Mouse (Mus musculus): ENCODE results near the gene Zdhhc12. TPM values are rescaled to one million over a fixed set of nuclear protein-coding genes. Genes with fewer than 3 reads are reported as not detected.
"Not testable (repeated sequence)": the region's sequence is repeated elsewhere in the genome, so short reads cannot be mapped to it uniquely, and the experiment has no call there.

Gene Zdhhc12
- polyA plus RNA-seq (2014; fragmentation: Nextera tagmentation; extraction: Ambion mirVana), result 28.0 and 30.6 TPM in 2 replicates

DNA sequence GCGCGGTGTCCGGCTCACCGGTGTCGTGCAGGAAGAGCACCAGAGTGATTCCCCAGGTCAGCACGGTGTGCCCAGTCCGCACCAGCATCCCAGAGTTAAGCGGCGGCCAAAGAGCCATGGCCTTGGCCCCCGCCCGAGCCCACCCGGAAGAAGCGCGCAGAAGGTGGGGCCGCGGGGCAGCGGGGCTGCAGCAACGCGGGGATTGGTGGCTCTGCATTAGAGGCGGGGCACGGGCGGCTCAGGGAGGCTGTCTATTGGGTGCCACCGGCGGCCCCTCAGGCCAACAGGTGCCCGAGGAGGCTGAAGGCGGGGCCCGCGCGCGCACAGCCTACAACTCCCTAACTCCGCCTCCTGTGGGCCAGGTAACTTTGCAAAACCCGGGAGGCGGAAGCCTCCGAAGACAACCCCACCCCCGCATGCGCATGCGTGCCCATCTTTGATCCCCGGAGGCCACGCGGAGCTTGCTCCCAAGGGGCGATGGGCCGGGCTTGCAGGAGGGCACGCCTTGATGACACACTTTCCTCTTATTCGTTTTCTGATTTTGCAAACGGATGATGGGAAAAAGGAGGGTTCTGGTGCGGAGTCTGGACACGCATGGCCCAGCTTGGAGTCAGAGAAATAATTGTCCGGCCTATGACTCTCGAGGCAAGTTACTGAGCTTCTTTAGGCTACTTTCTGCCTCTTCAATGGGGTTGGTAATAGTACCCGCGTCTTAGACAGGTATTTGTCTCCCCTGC lies at the start of gene Zdhhc12:
Gene Zdhhc12, minus strand, starts transcription at position 178 of the 737 bp plus-strand sequence.
- no peaks in the 10 kb centered on the region for H3K36me3 ChIP-seq (ENCODE audit: control insufficient read depth, insufficient read depth, low read length)
- peak within 1 kb of the TSS; percentile 64 for H3K9ac ChIP-seq (ENCODE audit: low read length)
- WGBS, result under 1% methylated on average over 37 of the region's 51 CpGs
- H3K4me2 ChIP-seq, result peak within 1 kb of the TSS; percentile 67
- no peaks in the 10 kb centered on the region for H3K9me3 ChIP-seq (ENCODE audit: control insufficient read depth, low read length)
- ATAC-seq (ENCODE audit: low FRiP score) (peak; percentile 96), DNase-seq (ENCODE audit: low spot score, missing footprints) (peak; percentile 97)
- H3K27ac ChIP-seq (ENCODE audit: low read depth, low read length), result no peak within 1 kb of the TSS
- H3K4me1 ChIP-seq (ENCODE audit: control insufficient read depth, insufficient read depth, low read length), result peaks cover 9% of the 10 kb centered on the region
- no peaks in the 10 kb centered on the region for H3K27me3 ChIP-seq (ENCODE audit: control insufficient read depth, insufficient read depth, low read length)
- H3K4me3 ChIP-seq (ENCODE audit: low read depth, low read length), result peak within 1 kb of the TSS; percentile 61

DNA sequence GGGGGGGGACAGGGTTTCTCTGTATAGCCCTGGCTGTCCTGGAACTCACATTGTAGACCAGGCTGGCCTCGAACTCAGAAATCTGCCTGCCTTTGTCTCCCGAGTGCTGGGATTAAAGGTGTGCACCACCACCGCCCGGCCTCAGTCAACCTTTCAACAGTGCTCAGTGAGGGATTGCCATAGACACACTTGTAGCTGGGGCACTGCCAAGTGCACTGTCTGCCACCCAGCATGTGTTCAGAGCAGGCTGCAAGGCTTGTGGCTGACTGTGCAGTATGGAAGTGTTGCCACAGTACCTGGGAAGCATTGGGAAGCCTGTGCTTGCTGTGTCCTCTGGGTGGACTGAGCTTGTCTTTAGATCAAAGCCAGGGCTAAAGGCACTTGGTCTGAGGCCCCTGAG lies 46.6 kb upstream of the Zdhhc12 start:
- not testable (repeated sequence) for H3K9ac ChIP-seq (ENCODE audit: low read length); ATAC-seq (ENCODE audit: low FRiP score); H3K9me3 ChIP-seq (ENCODE audit: control insufficient read depth, low read length); H3K4me1 ChIP-seq (ENCODE audit: control insufficient read depth, insufficient read depth, low read length); H3K27ac ChIP-seq (ENCODE audit: low read depth, low read length); H3K4me2 ChIP-seq; H3K4me3 ChIP-seq (ENCODE audit: low read depth, low read length); H3K27me3 ChIP-seq (ENCODE audit: control insufficient read depth, insufficient read depth, low read length)
- H3K36me3 ChIP-seq (ENCODE audit: control insufficient read depth, insufficient read depth, low read length), result peaks cover 12% of the 10 kb centered on the region; the same call in 1 of the 2 replicates
- DNase-seq (ENCODE audit: low spot score, missing footprints), result peak; percentile 54
- 88% methylated on average over 4 of the region's 4 CpGs for WGBS

DNA sequence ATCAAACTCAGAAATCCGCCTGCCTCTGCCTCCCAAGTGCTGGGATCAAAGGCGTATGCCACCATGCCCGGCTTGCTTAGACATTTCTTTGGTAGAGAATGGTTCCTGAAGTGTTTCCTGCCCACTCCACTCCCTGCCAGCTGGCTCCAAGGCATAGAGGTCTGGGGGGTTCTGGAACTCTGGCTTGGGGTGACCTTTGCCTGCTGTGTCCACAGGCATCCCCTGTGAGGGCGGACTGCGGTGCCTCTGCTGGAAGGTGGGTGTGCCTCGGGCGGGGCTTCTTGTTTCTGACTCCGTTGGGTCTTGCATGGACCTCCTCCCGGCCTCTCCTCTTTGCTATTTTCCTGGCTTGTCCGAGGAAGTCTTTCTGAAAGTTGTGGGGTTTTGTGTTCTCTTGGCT lies 43.0 kb upstream of the Zdhhc12 start:
- no peak for ATAC-seq (ENCODE audit: low FRiP score)
- no peak overlapping the region for H3K4me2 ChIP-seq
- no peak overlapping the region for H3K9ac ChIP-seq (ENCODE audit: low read length)
- H3K27ac ChIP-seq (ENCODE audit: low read depth, low read length), result no peak overlapping the region
- no peaks in the 10 kb centered on the region for H3K9me3 ChIP-seq (ENCODE audit: control insufficient read depth, low read length)
- no peaks in the 10 kb centered on the region for H3K27me3 ChIP-seq (ENCODE audit: control insufficient read depth, insufficient read depth, low read length)
- WGBS, result 89% methylated on average over 10 of the region's 10 CpGs
- DNase-seq (ENCODE audit: low spot score, missing footprints), result no peak
- no peaks in the 10 kb centered on the region for H3K36me3 ChIP-seq (ENCODE audit: control insufficient read depth, insufficient read depth, low read length)
- peaks cover 11% of the 10 kb centered on the region for H3K4me1 ChIP-seq (ENCODE audit: control insufficient read depth, insufficient read depth, low read length)
- no peak overlapping the region for H3K4me3 ChIP-seq (ENCODE audit: low read depth, low read length)

DNA sequence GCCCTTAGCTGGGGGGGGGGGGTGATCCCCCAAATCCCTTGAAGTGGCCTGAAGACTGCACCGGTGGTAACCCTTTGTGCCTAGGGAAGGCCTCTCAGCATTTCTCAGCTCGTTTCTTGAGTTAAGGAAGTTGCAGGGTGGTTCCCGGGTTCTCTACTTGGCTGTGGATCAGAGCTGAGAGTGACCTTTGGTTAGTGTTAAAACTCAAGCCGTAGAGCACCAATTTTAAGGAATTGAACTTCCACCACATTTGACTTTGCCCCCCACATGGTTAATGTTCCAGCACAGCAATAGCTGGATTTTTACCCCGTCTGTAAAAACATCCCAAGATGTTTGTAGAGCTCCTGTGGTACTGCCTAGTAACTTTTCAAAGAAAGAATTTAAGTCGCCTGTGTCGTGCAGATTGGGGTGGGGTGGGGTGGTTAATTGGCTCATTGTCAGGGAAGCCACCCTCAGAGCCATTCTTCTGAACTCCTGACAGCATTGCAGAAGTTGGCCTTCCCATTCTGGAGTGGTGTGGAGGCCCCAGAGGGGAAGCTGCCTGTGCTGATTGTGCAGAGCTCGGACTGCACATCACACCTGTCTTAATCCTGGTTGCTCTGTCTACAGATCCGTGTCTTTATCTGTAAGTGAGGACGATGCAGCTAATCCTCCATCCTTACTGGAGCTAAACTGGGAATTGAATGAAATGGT lies 41.6 kb upstream of the Zdhhc12 start:
- H3K9ac ChIP-seq (ENCODE audit: low read length), result peak overlapping the region; percentile 80; the same call in 1 of the 2 replicates
- 62% methylated on average over 10 of the region's 10 CpGs for WGBS
- no peak overlapping the region for H3K27ac ChIP-seq (ENCODE audit: low read depth, low read length)
- no peak for DNase-seq (ENCODE audit: low spot score, missing footprints)
- H3K9me3 ChIP-seq (ENCODE audit: control insufficient read depth, low read length), result no peaks in the 10 kb centered on the region
- ATAC-seq (ENCODE audit: low FRiP score), result no peak
- H3K36me3 ChIP-seq (ENCODE audit: control insufficient read depth, insufficient read depth, low read length), result no peaks in the 10 kb centered on the region
- peak overlapping the region; percentile 81 for H3K4me3 ChIP-seq (ENCODE audit: low read depth, low read length)
- H3K4me1 ChIP-seq (ENCODE audit: control insufficient read depth, insufficient read depth, low read length), result peaks cover 11% of the 10 kb centered on the region
- H3K27me3 ChIP-seq (ENCODE audit: control insufficient read depth, insufficient read depth, low read length), result no peaks in the 10 kb centered on the region
- H3K4me2 ChIP-seq, result peak overlapping the region; percentile 73

DNA sequence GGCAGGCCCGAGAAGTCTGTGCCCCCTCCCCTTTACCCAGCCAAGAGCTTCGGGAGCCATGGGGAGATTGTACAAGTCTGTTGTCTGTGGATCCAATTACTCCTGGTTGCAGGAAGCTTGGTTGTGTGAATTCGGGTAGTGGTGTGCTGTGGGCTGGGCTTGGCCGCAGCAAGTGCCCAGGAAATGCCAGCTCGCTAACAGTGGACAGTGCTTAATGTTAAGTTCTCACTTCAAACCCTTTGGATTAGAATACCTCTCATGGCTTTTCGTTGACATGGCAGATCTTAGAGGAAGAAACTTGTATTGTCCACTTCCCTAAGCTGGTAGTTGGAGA lies 40.9 kb upstream of the Zdhhc12 start:
- DNase-seq (ENCODE audit: low spot score, missing footprints), result no peak
- WGBS, result 40% methylated on average over 6 of the region's 6 CpGs
- Histone ChIP-seq H3K9me3 (ENCODE audit: control insufficient read depth, low read length) (no peaks in the 10 kb centered on the region), H3K4me2 (peak overlapping the region; percentile 73), H3K27ac (ENCODE audit: low read depth, low read length) (no peak overlapping the region; the same call in 1 of the 2 replicates), H3K36me3 (ENCODE audit: control insufficient read depth, insufficient read depth, low read length) (no peaks in the 10 kb centered on the region), H3K27me3 (ENCODE audit: control insufficient read depth, insufficient read depth, low read length) (no peaks in the 10 kb centered on the region), H3K4me3 (ENCODE audit: low read depth, low read length) (peak overlapping the region; percentile 81), H3K9ac (ENCODE audit: low read length) (peak overlapping the region; percentile 80), H3K4me1 (ENCODE audit: control insufficient read depth, insufficient read depth, low read length) (peaks cover 11% of the 10 kb centered on the region)
- no peak for ATAC-seq (ENCODE audit: low FRiP score)

DNA sequence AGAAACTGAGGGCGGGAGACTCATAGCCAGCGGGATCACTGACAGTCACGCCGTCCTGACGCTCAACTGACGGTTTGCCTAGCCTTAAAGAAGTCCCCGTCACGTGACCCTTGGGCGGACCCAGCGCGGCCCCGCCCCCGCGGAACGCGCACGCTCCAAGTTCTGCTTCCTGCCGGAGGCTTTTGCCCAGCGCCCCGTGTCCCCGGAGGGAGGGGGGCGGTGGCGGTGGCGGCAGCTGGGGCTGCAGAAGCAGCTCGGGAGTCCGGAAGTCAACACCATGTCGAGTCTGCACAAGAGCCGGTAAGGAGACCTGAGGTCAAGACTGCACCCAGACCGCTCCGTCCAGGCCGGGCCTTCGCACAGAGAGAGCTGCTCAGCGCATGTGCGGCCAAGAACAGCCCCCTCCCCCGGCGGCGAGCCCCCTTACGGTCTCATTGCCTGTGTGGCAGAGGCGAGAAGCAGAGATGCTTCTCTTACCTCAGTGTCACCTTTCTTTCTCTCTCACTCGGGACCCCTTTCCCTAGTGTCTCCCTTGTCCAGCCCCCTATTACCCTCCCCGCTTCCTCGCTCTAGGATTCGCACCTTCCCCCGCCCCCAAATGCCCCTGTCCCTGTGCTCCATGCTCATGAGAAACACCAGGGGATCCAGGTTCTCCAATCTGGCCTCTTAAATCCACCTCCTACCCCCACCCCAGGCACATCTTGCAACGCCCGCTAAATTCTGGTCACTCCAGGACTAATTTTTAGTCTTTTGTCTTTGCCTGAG lies 40.3 kb upstream of the Zdhhc12 start, which contains the start of gene Tbc1d13:
Gene Tbc1d13, plus strand, starts transcription at position 134 of the 765 bp plus-strand sequence.
- ATAC-seq (ENCODE audit: low FRiP score) (peak; percentile 94), DNase-seq (ENCODE audit: low spot score, missing footprints) (peak; percentile 100)
- Histone ChIP-seq H3K4me3 (ENCODE audit: low read depth, low read length) (peak within 1 kb of the TSS; percentile 81), H3K27me3 (ENCODE audit: control insufficient read depth, insufficient read depth, low read length) (no peaks in the 10 kb centered on the region), H3K4me2 (peak within 1 kb of the TSS; percentile 73), H3K27ac (ENCODE audit: low read depth, low read length) (peak within 1 kb of the TSS; percentile 54; the same call in 1 of the 2 replicates), H3K9me3 (ENCODE audit: control insufficient read depth, low read length) (no peaks in the 10 kb centered on the region), H3K9ac (ENCODE audit: low read length) (peak within 1 kb of the TSS; percentile 80), H3K36me3 (ENCODE audit: control insufficient read depth, insufficient read depth, low read length) (no peaks in the 10 kb centered on the region), H3K4me1 (ENCODE audit: control insufficient read depth, insufficient read depth, low read length) (peaks cover 11% of the 10 kb centered on the region)
- WGBS, result under 1% methylated on average over 46 of the region's 46 CpGs

DNA sequence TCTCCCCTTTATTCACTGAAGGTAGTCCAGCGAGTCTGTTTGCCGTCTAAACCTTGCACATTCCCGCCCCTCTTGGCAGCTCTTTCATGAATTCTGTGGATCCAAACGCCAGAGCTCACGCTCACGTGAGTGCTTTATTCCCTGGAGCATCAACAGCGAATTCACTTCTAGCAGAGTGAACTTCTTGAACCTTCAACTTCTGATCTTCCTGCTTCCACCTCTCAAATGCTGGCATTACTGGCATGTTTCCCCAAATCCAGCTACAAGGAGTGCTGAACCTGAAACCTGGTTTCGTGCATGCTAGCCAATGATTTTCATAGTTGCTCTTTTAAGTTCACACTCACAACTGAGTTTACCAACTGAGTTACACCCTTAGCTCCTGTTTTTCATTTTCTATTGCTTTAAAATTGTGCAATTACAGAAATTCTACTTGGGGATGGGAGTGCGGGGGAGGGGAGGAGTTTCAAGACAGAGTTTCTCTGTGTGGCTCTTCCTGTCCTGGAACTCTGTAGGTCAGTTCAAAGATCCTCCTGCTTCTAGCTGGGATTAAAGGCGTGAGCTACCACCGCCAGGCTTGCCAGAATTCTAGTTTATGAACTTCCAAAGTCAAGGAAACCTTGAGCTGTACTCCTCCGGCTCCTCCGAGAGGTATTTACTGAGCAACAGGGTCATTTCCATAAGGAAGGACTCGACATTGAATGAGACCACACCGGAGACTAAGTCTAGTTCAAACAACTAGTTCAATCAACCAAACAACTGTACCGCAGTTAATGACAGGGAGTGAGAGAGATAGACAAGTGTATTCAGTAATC lies 39.6 kb upstream of the Zdhhc12 start:
- Histone ChIP-seq H3K9ac (ENCODE audit: low read length) (peak overlapping the region; percentile 80), H3K4me3 (ENCODE audit: low read depth, low read length) (peak overlapping the region; percentile 81), H3K4me2 (peak overlapping the region; percentile 73), H3K4me1 (ENCODE audit: control insufficient read depth, insufficient read depth, low read length) (peaks cover 11% of the 10 kb centered on the region), H3K27ac (ENCODE audit: low read depth, low read length) (0 out of 2 replicates have a peak overlapping the region, but pooled peaks have one; percentile 16), H3K9me3 (ENCODE audit: control insufficient read depth, low read length) (no peaks in the 10 kb centered on the region), H3K27me3 (ENCODE audit: control insufficient read depth, insufficient read depth, low read length) (no peaks in the 10 kb centered on the region), H3K36me3 (ENCODE audit: control insufficient read depth, insufficient read depth, low read length) (no peaks in the 10 kb centered on the region)
- ATAC-seq (ENCODE audit: low FRiP score), result no peak; the same call in 1 of the 2 replicates
- 24% methylated on average over 16 of the region's 16 CpGs for WGBS
- DNase-seq (ENCODE audit: low spot score, missing footprints), result no peak

DNA sequence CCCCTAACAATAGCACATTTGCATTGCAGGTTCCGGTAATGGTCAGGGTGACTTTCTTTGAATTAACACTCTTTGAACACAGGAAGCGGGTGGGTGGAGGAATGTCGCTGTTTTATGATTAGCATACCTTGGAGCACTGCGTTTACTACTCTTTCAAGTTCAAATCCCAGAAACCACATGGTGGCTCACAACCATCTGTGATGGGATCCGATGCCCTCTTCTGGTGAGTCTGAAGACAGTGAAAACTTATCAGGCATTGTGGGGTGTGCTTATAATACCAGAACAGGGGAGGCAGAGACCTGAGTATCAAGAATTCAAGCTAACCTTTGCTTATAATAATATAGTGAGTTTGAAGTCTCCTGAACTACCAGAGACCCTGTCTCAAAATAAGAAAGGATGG lies 37.8 kb upstream of the Zdhhc12 start:
- not testable (repeated sequence) for H3K36me3 ChIP-seq (ENCODE audit: control insufficient read depth, insufficient read depth, low read length); H3K4me2 ChIP-seq; H3K27me3 ChIP-seq (ENCODE audit: control insufficient read depth, insufficient read depth, low read length); ATAC-seq (ENCODE audit: low FRiP score); DNase-seq (ENCODE audit: low spot score, missing footprints); H3K4me3 ChIP-seq (ENCODE audit: low read depth, low read length); H3K27ac ChIP-seq (ENCODE audit: low read depth, low read length); H3K9ac ChIP-seq (ENCODE audit: low read length); H3K9me3 ChIP-seq (ENCODE audit: control insufficient read depth, low read length)
- H3K4me1 ChIP-seq (ENCODE audit: control insufficient read depth, insufficient read depth, low read length), result peaks cover 11% of the 10 kb centered on the region
- 63% methylated on average over 5 of the region's 5 CpGs for WGBS

All from midbrain, embryonic 11.5 days (tissue).